Mouse (Mus musculus) hindbrain, embryonic 12.5 days (tissue): ENCODE results near the gene A830005F24Rik. TPM values are rescaled to one million over a fixed set of nuclear protein-coding genes. Genes with fewer than 3 reads are reported as not detected.
A peak's percentile ranks its signal among the peaks of the same experiment; 100 is the strongest.
"Not testable (repeated sequence)": the region's sequence is repeated elsewhere in the genome, so short reads cannot be mapped to it uniquely, and the experiment has no call there.

Experiments used
- ATAC-seq: fragments of 200-750 bp; cut with Nextera tagmentation; 2 replicates; pipeline ENCODE4 v1.8.0; 2017; ENCODE audit warnings: moderate TSS enrichment; ENCODE audit not compliant: low FRiP score
- H3K27ac ChIP-seq: fragments of 300-500 bp; sonication (generic); 2 replicates; pipeline ENCODE4 v1.5.1; 2016; ENCODE audit warnings: mild to moderate bottlenecking
- H3K27me3 ChIP-seq: fragments of 300-500 bp; sonication (generic); 2 replicates; pipeline ENCODE4 v1.6.1; 2016; ENCODE audit warnings: mild to moderate bottlenecking
- H3K36me3 ChIP-seq: fragments of 300-500 bp; sonication (generic); 2 replicates; pipeline ENCODE4 v1.6.1; 2016; ENCODE audit warnings: mild to moderate bottlenecking
- H3K4me1 ChIP-seq: fragments of 300-500 bp; sonication (generic); 2 replicates; pipeline ENCODE4 v1.6.1; 2016
- H3K4me2 ChIP-seq: fragments of 300-500 bp; sonication (generic); replicated peaks from 2 replicates; pipeline ENCODE4 v1.6.1; 2016; ENCODE audit warnings: mild to moderate bottlenecking
- H3K4me3 ChIP-seq: fragments of 300-500 bp; sonication (generic); 2 replicates; pipeline ENCODE4 v1.5.1; 2016; ENCODE audit warnings: mild to moderate bottlenecking
- H3K9ac ChIP-seq: fragments of 300-500 bp; sonication (generic); 2 replicates; pipeline ENCODE4 v1.6.1; 2016; ENCODE audit warnings: mild to moderate bottlenecking, moderate library complexity
- H3K9me3 ChIP-seq: fragments of 300-500 bp; sonication (generic); replicated peaks from 2 replicates; pipeline ENCODE4 v1.6.1; 2016; ENCODE audit warnings: mild to moderate bottlenecking
- WGBS: fragments of 180-500 bp; shearing (Covaris S2); methylation state at CpG from one replicate; pipeline ENCODE4 v1.1.7; 2016; 5-methylcytosine and 5-hydroxymethylcytosine counted together
- polyA plus RNA-seq: library from polyadenylated mRNA; unstranded; fragments of >200 nt; fragmentation: Nextera tagmentation; extraction: Ambion mirVana; gene quantifications from 2 replicates; pipeline ENCODE4 v1.2.1, GENCODE M21; 2016

The A830005F24Rik gene
- polyA plus RNA-seq, 1 experiment from 2014 or later = 3.2 TPM

GRCm38 (mm10) chr13:48515861-48516260 is 2.5 kb downstream of the A830005F24Rik start:
- Histone ChIP-seq H3K36me3 (no peaks in the 10 kb centered on the region), H3K9ac (no peak overlapping the region), H3K4me1 (peaks cover 9% of the 10 kb centered on the region), H3K27me3 (no peaks in the 10 kb centered on the region), H3K4me2 (no peak overlapping the region), H3K4me3 (no peak overlapping the region), H3K27ac (no peak overlapping the region), H3K9me3 (peaks cover 14% of the 10 kb centered on the region; the same call in 1 of the 2 replicates)
- 90% methylated on average over 4 of the region's 4 CpGs for WGBS
- ATAC-seq = no peak

- H3K9me3 ChIP-seq = peaks cover 15% of the 10 kb centered on the region; the same call in 1 of the 2 replicates
- not testable (repeated sequence) for ATAC-seq
Observed at GRCm38 (mm10) chr13:48519122-48519521, 5.8 kb downstream of the A830005F24Rik start.

DNA sequence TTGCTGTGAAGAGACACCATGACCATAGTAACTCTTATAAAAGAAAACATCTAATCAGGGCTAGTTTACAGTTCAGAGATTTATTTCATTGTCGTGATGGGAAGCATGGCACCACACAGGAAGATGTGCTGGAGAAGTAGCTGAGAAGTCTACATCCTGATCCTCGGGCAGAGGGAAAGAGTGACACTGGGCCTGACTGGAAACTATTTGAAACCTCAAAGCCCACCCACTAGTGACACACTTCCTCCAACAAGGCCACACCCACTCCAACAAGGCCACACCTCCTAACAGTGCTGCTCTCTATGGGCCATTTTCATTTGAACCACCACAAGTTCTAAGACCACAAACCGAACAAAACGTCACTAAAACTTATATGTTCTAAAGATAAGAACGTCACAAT is 12.4 kb downstream of the A830005F24Rik start:
- H3K36me3 ChIP-seq = no peaks in the 10 kb centered on the region
- no peak overlapping the region for H3K27ac ChIP-seq
- 0 out of 2 replicates have a peak, but pooled peaks cover 2% of the 10 kb centered on the region for H3K9me3 ChIP-seq
- 83% methylated on average over 5 of the region's 5 CpGs for WGBS
- ATAC-seq = no peak
- H3K27me3 ChIP-seq = no peaks in the 10 kb centered on the region
- H3K4me3 ChIP-seq = no peak overlapping the region
- H3K4me2 ChIP-seq = no peak overlapping the region
- H3K4me1 ChIP-seq = no peaks in the 10 kb centered on the region
- H3K9ac ChIP-seq = no peak overlapping the region

More at GRCm38 (mm10) chr13:48519122-48519521, 5.8 kb downstream of the A830005F24Rik start:
- not testable (repeated sequence) for H3K9ac ChIP-seq, H3K4me3 ChIP-seq, H3K4me2 ChIP-seq, H3K27me3 ChIP-seq, H3K36me3 ChIP-seq, H3K27ac ChIP-seq, H3K4me1 ChIP-seq

DNA sequence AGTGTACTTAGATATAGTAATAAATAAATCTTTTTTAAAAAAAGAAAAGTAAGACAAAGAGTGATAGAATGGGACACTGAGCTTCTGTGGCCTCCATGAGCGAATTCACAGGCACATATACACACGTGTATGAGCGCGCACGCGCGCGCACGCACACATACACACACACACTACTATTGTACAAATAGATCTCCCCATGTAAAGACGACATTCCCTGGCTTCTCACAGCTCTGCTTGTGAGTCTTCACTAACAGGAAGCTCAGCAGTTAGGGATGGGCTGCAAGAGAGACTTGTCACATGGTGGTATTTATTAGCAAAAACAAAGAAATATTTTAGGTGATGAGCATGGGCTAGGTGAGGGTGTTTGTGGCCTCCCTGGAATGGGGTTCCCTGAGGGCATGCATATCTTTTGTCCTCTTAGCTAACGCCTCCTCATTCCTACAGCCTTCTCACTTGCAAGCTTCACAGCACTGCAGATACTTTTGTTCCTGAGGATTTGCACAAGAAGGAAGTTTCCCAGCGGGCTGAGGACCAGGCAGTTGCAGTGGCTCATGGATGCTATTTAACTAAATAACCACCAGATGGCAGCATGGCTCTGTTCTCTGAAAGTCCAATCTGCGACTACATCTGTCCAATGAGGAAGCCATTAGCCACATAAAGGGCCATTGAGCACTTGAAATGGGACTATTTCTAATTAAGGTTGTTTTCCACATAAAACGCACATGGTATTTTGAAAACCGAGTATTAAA is 14.9 kb downstream of the A830005F24Rik start:
- H3K9me3 ChIP-seq = no peaks in the 10 kb centered on the region
- no peak overlapping the region for H3K4me2 ChIP-seq
- ATAC-seq = peak; percentile 72
- WGBS = 55% methylated on average over 15 of the region's 15 CpGs
- H3K4me3 ChIP-seq = no peak overlapping the region
- no peak overlapping the region for H3K9ac ChIP-seq
- H3K36me3 ChIP-seq = no peaks in the 10 kb centered on the region
- H3K4me1 ChIP-seq = no peaks in the 10 kb centered on the region
- no peak overlapping the region for H3K27ac ChIP-seq
- no peaks in the 10 kb centered on the region for H3K27me3 ChIP-seq

DNA sequence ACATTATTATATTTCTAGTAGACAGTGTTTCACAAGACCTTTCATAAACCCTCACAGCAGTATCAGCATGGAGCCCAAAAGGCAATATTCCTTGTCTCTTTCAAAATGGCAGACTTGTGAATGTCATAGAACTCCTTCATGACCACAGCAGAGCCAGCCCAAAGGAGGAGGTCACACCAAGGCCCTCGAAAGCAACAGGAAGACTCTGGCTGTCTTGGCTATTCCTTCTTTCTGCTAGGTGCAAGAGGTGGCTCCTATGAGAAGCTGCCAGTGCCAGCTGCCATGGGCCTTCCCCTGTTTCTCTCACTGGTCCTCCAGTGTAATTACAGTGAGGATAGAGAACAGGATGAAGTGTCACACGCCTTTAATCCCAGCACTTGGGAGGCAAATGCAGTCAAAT is 15.7 kb downstream of the A830005F24Rik start:
- no peak for ATAC-seq
- Histone ChIP-seq H3K9me3 (no peaks in the 10 kb centered on the region), H3K9ac (no peak overlapping the region), H3K36me3 (no peaks in the 10 kb centered on the region), H3K27ac (no peak overlapping the region), H3K4me2 (no peak overlapping the region), H3K4me1 (no peaks in the 10 kb centered on the region), H3K27me3 (no peaks in the 10 kb centered on the region), H3K4me3 (no peak overlapping the region)
- WGBS = 51% methylated on average over 2 of the region's 2 CpGs

DNA sequence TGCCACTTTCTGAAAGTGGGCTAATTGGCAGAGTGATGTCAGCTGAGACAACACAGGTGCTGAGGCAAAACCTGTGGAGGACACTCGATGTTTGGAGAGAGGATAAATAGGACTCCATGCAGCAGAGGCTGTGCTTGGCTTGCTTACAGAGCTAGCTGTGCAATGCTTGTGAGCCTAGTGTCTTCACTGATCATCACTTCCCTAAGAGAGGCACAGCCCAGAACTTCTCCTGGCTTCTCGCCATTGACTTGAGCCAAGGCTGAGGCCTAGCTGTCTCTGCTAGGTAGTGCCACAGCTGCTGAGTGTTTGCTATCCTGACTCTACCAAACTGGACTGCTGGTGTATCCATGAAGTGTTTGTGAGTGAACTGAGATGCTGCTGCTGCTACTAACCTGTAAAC is 17.3 kb downstream of the A830005F24Rik start:
- no peaks in the 10 kb centered on the region for H3K27me3 ChIP-seq
- no peaks in the 10 kb centered on the region for H3K4me1 ChIP-seq
- H3K27ac ChIP-seq = no peak overlapping the region
- ATAC-seq = 0 out of 2 replicates have a peak, but pooled peaks have one; percentile 16
- no peak overlapping the region for H3K4me3 ChIP-seq
- no peaks in the 10 kb centered on the region for H3K9me3 ChIP-seq
- no peak overlapping the region for H3K9ac ChIP-seq
- WGBS = 69% methylated on average over 2 of the region's 2 CpGs
- 0 out of 2 replicates have a peak, but pooled peaks cover 3% of the 10 kb centered on the region for H3K36me3 ChIP-seq
- no peak overlapping the region for H3K4me2 ChIP-seq

DNA sequence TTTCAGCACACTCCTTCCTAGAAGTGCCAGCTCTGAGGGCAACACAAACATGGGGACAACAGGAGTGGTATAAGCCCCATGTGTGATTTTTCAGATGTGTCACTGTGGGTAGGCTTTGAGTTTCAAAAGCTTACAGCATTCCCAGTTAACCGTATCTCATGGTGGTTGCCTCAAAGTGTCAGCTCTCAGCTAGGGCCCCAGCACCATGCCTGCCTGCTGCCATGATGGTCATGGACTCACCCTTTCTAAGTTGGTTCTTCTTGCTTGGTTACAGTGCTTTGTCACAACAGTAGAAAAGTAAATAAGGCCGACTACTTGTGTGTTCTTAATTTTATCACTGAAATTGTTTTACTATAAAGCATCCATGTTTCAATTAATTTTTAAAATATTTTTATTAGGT is 18.1 kb downstream of the A830005F24Rik start:
- 84% methylated on average over 2 of the region's 2 CpGs for WGBS
- Histone ChIP-seq H3K9ac (no peak overlapping the region), H3K27me3 (no peaks in the 10 kb centered on the region), H3K4me1 (no peaks in the 10 kb centered on the region), H3K4me3 (no peak overlapping the region), H3K9me3 (no peaks in the 10 kb centered on the region), H3K36me3 (0 out of 2 replicates have a peak, but pooled peaks cover 6% of the 10 kb centered on the region), H3K4me2 (no peak overlapping the region), H3K27ac (no peak overlapping the region)
- ATAC-seq = no peak

DNA sequence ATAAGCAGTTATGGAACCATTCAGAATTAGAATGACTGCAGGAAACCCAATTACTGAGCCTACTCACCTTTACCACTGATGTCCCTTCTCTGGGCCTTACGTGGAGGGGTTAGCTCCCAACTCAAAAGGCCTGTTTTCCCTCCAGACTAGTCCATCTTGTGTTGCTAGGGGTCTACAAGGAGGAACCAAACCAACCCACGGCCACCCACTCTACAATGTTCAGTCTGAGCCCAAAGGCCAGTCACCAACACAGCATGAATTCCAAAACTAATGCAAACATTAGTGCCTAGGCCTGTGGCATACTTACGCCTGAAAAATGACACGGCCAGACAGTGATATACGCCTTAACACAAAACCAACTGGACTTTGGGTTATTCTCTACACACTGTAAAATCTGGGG is 20.1 kb downstream of the A830005F24Rik start:
- Histone ChIP-seq H3K4me1 (no peaks in the 10 kb centered on the region), H3K27ac (no peak overlapping the region), H3K27me3 (no peaks in the 10 kb centered on the region), H3K9ac (no peak overlapping the region), H3K4me3 (no peak overlapping the region), H3K9me3 (no peaks in the 10 kb centered on the region), H3K4me2 (no peak overlapping the region), H3K36me3 (0 out of 2 replicates have a peak, but pooled peaks cover 10% of the 10 kb centered on the region)
- ATAC-seq = no peak
- 84% methylated on average over 5 of the region's 5 CpGs for WGBS

GRCm38 (mm10) chr13:48540488-48540887 is 27.1 kb downstream of the A830005F24Rik start:
- ATAC-seq = no peak

GRCm38 (mm10) chr13:48544391-48544790 is 31.0 kb downstream of the A830005F24Rik start:
- peaks cover 21% of the 10 kb centered on the region for H3K4me1 ChIP-seq
- H3K36me3 ChIP-seq = no peaks in the 10 kb centered on the region
- no peaks in the 10 kb centered on the region for H3K27me3 ChIP-seq
- no peak for ATAC-seq
- H3K9ac ChIP-seq = no peak overlapping the region
- no peak overlapping the region for H3K27ac ChIP-seq
- H3K4me3 ChIP-seq = no peak overlapping the region; the same call in 1 of the 2 replicates
- H3K4me2 ChIP-seq = peak overlapping the region; percentile 70
- H3K9me3 ChIP-seq = no peaks in the 10 kb centered on the region

More at GRCm38 (mm10) chr13:48540488-48540887, 27.1 kb downstream of the A830005F24Rik start:
- H3K4me3 ChIP-seq = no peak overlapping the region
- 81% methylated on average over 1 of the region's 1 CpGs for WGBS
- H3K36me3 ChIP-seq = 0 out of 2 replicates have a peak, but pooled peaks cover 8% of the 10 kb centered on the region
- H3K9me3 ChIP-seq = no peaks in the 10 kb centered on the region
- H3K9ac ChIP-seq = no peak overlapping the region
- peaks cover 21% of the 10 kb centered on the region for H3K4me1 ChIP-seq
- H3K27me3 ChIP-seq = no peaks in the 10 kb centered on the region
- H3K4me2 ChIP-seq = no peak overlapping the region
- H3K27ac ChIP-seq = no peak overlapping the region

DNA sequence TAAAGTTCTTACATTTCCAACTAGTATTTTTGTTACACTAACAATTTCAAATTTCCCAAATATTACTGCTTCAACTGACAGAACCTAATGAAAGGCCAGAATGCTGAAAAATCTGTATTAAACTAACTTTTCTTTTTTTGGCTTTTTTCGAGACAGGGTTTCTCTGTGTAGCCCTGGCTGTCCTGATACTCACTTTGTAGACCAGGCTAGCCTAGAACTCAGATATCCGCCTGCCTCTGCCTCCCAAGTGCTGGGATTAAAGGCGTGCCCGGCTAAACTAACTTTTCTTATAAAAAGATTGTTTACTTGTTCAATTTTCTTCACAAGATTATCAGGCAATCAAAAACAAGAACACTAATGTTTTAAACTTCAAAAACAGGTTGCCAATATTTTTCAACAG is 31.5 kb downstream of the A830005F24Rik start:
- H3K27ac ChIP-seq = no peak overlapping the region

DNA sequence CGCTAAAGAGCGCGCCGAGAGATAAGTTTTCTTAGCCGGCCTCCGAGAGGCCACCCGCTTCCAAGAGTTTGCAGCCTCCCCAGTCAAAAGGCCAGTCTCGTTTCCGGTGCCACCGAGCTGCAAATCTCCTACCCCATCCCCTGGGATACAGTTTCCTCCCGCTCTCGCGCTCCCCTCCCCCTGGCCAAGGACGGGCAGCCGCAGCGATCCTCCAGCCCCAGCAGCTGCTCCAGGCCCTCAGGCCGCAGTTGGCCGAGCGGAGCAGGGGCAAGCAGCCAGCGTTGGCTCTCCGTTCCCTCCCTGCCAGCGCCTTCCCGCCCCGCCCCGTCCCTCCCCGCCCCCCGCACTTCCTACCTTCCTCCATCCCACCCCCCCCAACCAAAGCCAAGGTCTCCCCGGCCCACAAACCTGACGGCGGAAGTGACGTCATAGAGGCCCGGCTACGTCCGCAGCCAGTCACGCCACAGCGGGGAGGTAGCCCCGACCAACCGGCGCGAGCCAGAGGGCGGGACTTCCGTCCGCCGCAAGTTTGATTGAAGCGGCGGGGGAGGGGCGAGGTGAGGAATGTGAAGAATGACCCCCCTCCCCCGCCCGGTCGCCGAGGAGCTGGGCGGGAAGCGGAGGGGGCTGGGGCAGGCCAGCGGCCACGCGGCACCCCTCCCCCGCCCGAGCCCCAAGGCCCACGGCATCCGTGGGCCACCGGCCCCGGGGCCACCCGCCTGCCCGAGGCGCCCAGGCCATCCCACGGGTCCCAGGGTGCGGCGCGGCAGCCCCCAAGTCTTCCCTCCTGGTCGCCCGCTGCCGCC is 32.3 kb downstream of the A830005F24Rik start:
- peak overlapping the region; percentile 70 for H3K4me2 ChIP-seq
- H3K9me3 ChIP-seq = no peaks in the 10 kb centered on the region
- ATAC-seq = peak; percentile 88
- peak overlapping the region; percentile 82 for H3K4me3 ChIP-seq
- H3K36me3 ChIP-seq = no peaks in the 10 kb centered on the region
- 0% methylated on average over 49 of the region's 72 CpGs for WGBS
- peak overlapping the region; percentile 97 for H3K9ac ChIP-seq
- no peaks in the 10 kb centered on the region for H3K27me3 ChIP-seq
- peaks cover 19% of the 10 kb centered on the region for H3K4me1 ChIP-seq
- H3K27ac ChIP-seq = peak overlapping the region; percentile 98

More for the DNA sequence above, 31.5 kb downstream of the A830005F24Rik start:
- Histone ChIP-seq H3K27me3 (no peaks in the 10 kb centered on the region), H3K9me3 (no peaks in the 10 kb centered on the region), H3K9ac (0 out of 2 replicates have a peak overlapping the region, but pooled peaks have one; percentile 88), H3K4me2 (peak overlapping the region; percentile 70), H3K4me3 (peak overlapping the region; percentile 82), H3K36me3 (no peaks in the 10 kb centered on the region), H3K4me1 (peaks cover 21% of the 10 kb centered on the region)
- 54% methylated on average over 4 of the region's 4 CpGs for WGBS
- ATAC-seq = no peak
